28 mouse cellular contexts compared by ENCODE assay signal in genomic region chr10:39947195-39947594, GRCm38 (mm10). TPM values are rescaled to one million over a fixed set of nuclear protein-coding genes. Genes with fewer than 3 reads are reported as not detected.
"Had no signal": no experiment of that assay in that cellular context is flagged by ENCODE, and none has a peak within 500 bp of the region (broad histone marks: within the 10 kb centered on the region; RNA-seq: fewer than 3 reads in every experiment).

No protein-coding gene starts in this region.

RNA-seq across cellular contexts. Expression of gene Mfsd4b3, which starts 12.8 kb away (rescaled TPM):
- polyA plus RNA-seq: midbrain, embryonic 11.5 days; midbrain, embryonic 13.5 days; midbrain, embryonic 14.5 days; midbrain, embryonic 15.5 days; midbrain, postnatal 0 days; neural tube, embryonic 11.5 days had no signal

RNA-seq across cellular contexts. Expression of gene Mfsd4b2, which starts 20.5 kb away (rescaled TPM):
- polyA plus RNA-seq: limb, embryonic 10.5 days; limb, embryonic 11.5 days; limb, embryonic 12.5 days; limb, embryonic 13.5 days; limb, embryonic 15.5 days; liver, adult 2 months; liver, embryonic 11.5 days; liver, embryonic 12.5 days; liver, embryonic 13.5 days; liver, embryonic 15.5 days; liver, postnatal 0 days; lung, adult 2 months; lung, embryonic 14.5 days; lung, embryonic 15.5 days; lung, embryonic 16.5 days; lung, postnatal 0 days; macrophage; midbrain, embryonic 10.5 days; midbrain, embryonic 11.5 days; midbrain, embryonic 12.5 days; midbrain, embryonic 13.5 days; midbrain, embryonic 14.5 days; midbrain, embryonic 16.5 days; midbrain, postnatal 0 days; neural tube, embryonic 11.5 days; neural tube, embryonic 12.5 days; neural tube, embryonic 13.5 days had no signal

RNA-seq across cellular contexts. Expression of gene Mfsd4b5, which starts 39.3 kb away (rescaled TPM):
- polyA plus RNA-seq: midbrain, embryonic 10.5 days; midbrain, embryonic 11.5 days; midbrain, embryonic 13.5 days; midbrain, embryonic 14.5 days; midbrain, embryonic 15.5 days; midbrain, embryonic 16.5 days; midbrain, postnatal 0 days; neural tube, embryonic 13.5 days had no signal
